Mouse (Mus musculus) megakaryocyte, embryonic 14.5 days (primary cell): ENCODE data around the gene Ubtf. TPM values are rescaled to one million over a fixed set of nuclear protein-coding genes. Genes with fewer than 3 reads are reported as not detected.

Experiments
- H3K27me3 ChIP-seq: replicated peaks from 2 replicates; pipeline ENCODE3; 2012; ENCODE audit warnings: inconsistent platforms
- H3K36me3 ChIP-seq: replicated peaks from 2 replicates; pipeline ENCODE3; 2012; ENCODE audit warnings: low read length, inconsistent platforms, mixed read lengths
- H3K4me1 ChIP-seq: 2 replicates; pipeline ENCODE4 v1.6.1; 2012; ENCODE audit warnings: inconsistent platforms
- H3K4me3 ChIP-seq: replicated peaks from 2 replicates; pipeline ENCODE3; 2012; ENCODE audit warnings: moderate library complexity, mild to moderate bottlenecking, inconsistent platforms
- H3K9me3 ChIP-seq: 2 replicates; pipeline ENCODE4 v1.6.1; 2012; ENCODE audit warnings: inconsistent platforms
- FLI1 ChIP-seq: IDR thresholded peaks from 2 replicates; pipeline ENCODE4 v1.6.1; 2012; ENCODE audit warnings: low read length, inconsistent platforms, mixed read lengths
- GATA1 ChIP-seq: IDR thresholded peaks from 3 replicates; pipeline ENCODE4 v1.6.1; 2012; ENCODE audit warnings: mixed read lengths, low read length, inconsistent platforms, borderline replicate concordance
- polyA plus RNA-seq: library from polyadenylated mRNA; stranded (reverse); fragments of >175 nt; gene quantifications from 2 replicates; pipeline ENCODE4 v1.2.3, GENCODE M21; 2012; ENCODE audit warnings: low replicate concordance; ENCODE audit not compliant: insufficient read depth

Gene Ubtf
- polyA plus RNA-seq, 1 experiment = 85.8 TPM

GRCm38 (mm10) chr11:102348101-102348585 lies 28.6 kb upstream of the Ubtf start:
- TF ChIP-seq GATA1 (no peak), FLI1 (no peak)
- Histone ChIP-seq H3K9me3 (no peaks in the 10 kb centered on the region), H3K4me3 (no peak overlapping the region), H3K36me3 (no peaks in the 10 kb centered on the region), H3K27me3 (peaks cover 67% of the 10 kb centered on the region), H3K4me1 (no peaks in the 10 kb centered on the region; the same call in 1 of the 2 replicates)

GRCm38 (mm10) chr11:102347683-102348082 lies 28.1 kb upstream of the Ubtf start:
- Histone ChIP-seq H3K4me1 (no peaks in the 10 kb centered on the region; the same call in 1 of the 2 replicates), H3K9me3 (no peaks in the 10 kb centered on the region), H3K36me3 (no peaks in the 10 kb centered on the region), H3K4me3 (no peak overlapping the region), H3K27me3 (peaks cover 67% of the 10 kb centered on the region)
- TF ChIP-seq FLI1 = no peak
- TF ChIP-seq GATA1 = no peak

- Histone ChIP-seq H3K27me3 (peaks cover 61% of the 10 kb centered on the region), H3K4me1 (no peaks in the 10 kb centered on the region; the same call in 1 of the 2 replicates), H3K9me3 (no peaks in the 10 kb centered on the region), H3K4me3 (no peak overlapping the region), H3K36me3 (no peaks in the 10 kb centered on the region)
- TF ChIP-seq FLI1 (no peak), GATA1 (no peak)
Observed at GRCm38 (mm10) chr11:102346926-102347325, 27.4 kb upstream of the Ubtf start.

- TF ChIP-seq GATA1 (no peak), FLI1 (no peak)
- Histone ChIP-seq H3K9me3 (peaks cover 4% of the 10 kb centered on the region; the same call in 1 of the 2 replicates), H3K4me3 (no peak overlapping the region), H3K4me1 (no peaks in the 10 kb centered on the region; the same call in none of the 2 replicates), H3K36me3 (no peaks in the 10 kb centered on the region), H3K27me3 (peaks cover 41% of the 10 kb centered on the region)
Observed at GRCm38 (mm10) chr11:102344458-102344857, 24.9 kb upstream of the Ubtf start.

- no peaks in the 10 kb centered on the region for H3K36me3 ChIP-seq
- H3K27me3 ChIP-seq = peaks cover 33% of the 10 kb centered on the region
- TF ChIP-seq FLI1 (no peak), GATA1 (no peak)
- H3K4me3 ChIP-seq = no peak overlapping the region
- H3K9me3 ChIP-seq = peaks cover 4% of the 10 kb centered on the region; the same call in 1 of the 2 replicates
- peaks cover 11% of the 10 kb centered on the region for H3K4me1 ChIP-seq
Observed at GRCm38 (mm10) chr11:102342742-102343141, 23.2 kb upstream of the Ubtf start.

- Histone ChIP-seq H3K4me1 (peaks cover 11% of the 10 kb centered on the region), H3K27me3 (peaks cover 32% of the 10 kb centered on the region), H3K36me3 (no peaks in the 10 kb centered on the region), H3K9me3 (peaks cover 4% of the 10 kb centered on the region; the same call in 1 of the 2 replicates), H3K4me3 (no peak overlapping the region)
- TF ChIP-seq GATA1 = no peak
- no peak for TF ChIP-seq FLI1
Observed at GRCm38 (mm10) chr11:102341101-102341500, 21.6 kb upstream of the Ubtf start.

- Histone ChIP-seq H3K4me3 (no peak overlapping the region), H3K4me1 (peaks cover 16% of the 10 kb centered on the region), H3K27me3 (peaks cover 37% of the 10 kb centered on the region), H3K9me3 (peaks cover 4% of the 10 kb centered on the region; the same call in 1 of the 2 replicates), H3K36me3 (no peaks in the 10 kb centered on the region)
- TF ChIP-seq GATA1 (no peak), FLI1 (no peak)
Observed at GRCm38 (mm10) chr11:102339624-102340023, 20.1 kb upstream of the Ubtf start.

GRCm38 (mm10) chr11:102339195-102339594 lies 19.7 kb upstream of the Ubtf start:
- no peak for TF ChIP-seq FLI1
- TF ChIP-seq GATA1 = no peak
- Histone ChIP-seq H3K4me3 (no peak overlapping the region), H3K36me3 (no peaks in the 10 kb centered on the region), H3K4me1 (peaks cover 16% of the 10 kb centered on the region), H3K27me3 (peaks cover 35% of the 10 kb centered on the region), H3K9me3 (peaks cover 4% of the 10 kb centered on the region; the same call in 1 of the 2 replicates)

GRCm38 (mm10) chr11:102338561-102338960 lies 19.0 kb upstream of the Ubtf start:
- Histone ChIP-seq H3K27me3 (peaks cover 30% of the 10 kb centered on the region), H3K4me1 (peaks cover 16% of the 10 kb centered on the region), H3K4me3 (peak overlapping the region; percentile 18), H3K9me3 (peaks cover 4% of the 10 kb centered on the region; the same call in 1 of the 2 replicates), H3K36me3 (no peaks in the 10 kb centered on the region)
- no peak for TF ChIP-seq FLI1
- no peak for TF ChIP-seq GATA1

GRCm38 (mm10) chr11:102337921-102338320 lies 18.4 kb upstream of the Ubtf start:
- Histone ChIP-seq H3K27me3 (peaks cover 27% of the 10 kb centered on the region), H3K9me3 (peaks cover 8% of the 10 kb centered on the region), H3K4me3 (no peak overlapping the region), H3K4me1 (peaks cover 16% of the 10 kb centered on the region), H3K36me3 (no peaks in the 10 kb centered on the region)
- no peak for TF ChIP-seq FLI1
- TF ChIP-seq GATA1 = no peak
